Mouse (Mus musculus): Measurements from ENCODE around the gene Mob2.

GRCm38 (mm10) chr7:142000661-142001060 lies 60.2 kb downstream of the Mob2 start:
- TF ChIP-seq CTCF (conservative IDR thresholded peaks at IDR 0.05 in 1 of 2, IDR thresholded peaks at IDR 0.05 in 1 of 2; ENCODE audit: low read depth in 2 of 2, low read length in 2 of 2) (no peak), MAFK (IDR thresholded peaks at IDR 0.05; ENCODE audit: insufficient replicate concordance, low read length) (no peak), POLR2A (IDR thresholded peaks at IDR 0.05; ENCODE audit: low read depth, low read length) (no peak), USF2 (conservative IDR thresholded peaks at IDR 0.05; ENCODE audit: low read depth, low read length) (no peak), NRF1 (IDR thresholded peaks at IDR 0.05; ENCODE audit: low read depth, low read length) (no peak), MYC (IDR thresholded peaks at IDR 0.05; ENCODE audit: low read depth, low read length) (no peak), BHLHE40 (IDR thresholded peaks at IDR 0.05; ENCODE audit: low read depth, low read length) (no peak), ETS1 (conservative IDR thresholded peaks at IDR 0.05; ENCODE audit: low read depth, low read length) (no peak), KAT2A (IDR thresholded peaks at IDR 0.05; ENCODE audit: insufficient replicate concordance, low read length) (no peak), MAX (IDR thresholded peaks at IDR 0.05; ENCODE audit: low read length) (no peak), USF1 (IDR thresholded peaks at IDR 0.05; ENCODE audit: low read depth, low read length) (no peak), CHD2 (IDR thresholded peaks at IDR 0.05; ENCODE audit: low read length) (no peak)
